Mouse (Mus musculus) forebrain, embryonic 16.5 days (tissue): Measurements from ENCODE around the gene Copa. TPM values are rescaled to one million over a fixed set of nuclear protein-coding genes. Genes with fewer than 3 reads are reported as not detected.

ENCODE experiments used
- ATAC-seq: fragments of 200-750 bp; cut with Nextera tagmentation; 2 replicates; pipeline ENCODE4 v1.8.0; 2017; ENCODE audit warnings: mild to moderate bottlenecking, moderate library complexity
- H3K27ac ChIP-seq: fragments of 300-500 bp; sonication (generic); 2 replicates; pipeline ENCODE4 v1.5.1; 2014; ENCODE audit warnings: low read length, control low read depth
- H3K27me3 ChIP-seq: fragments of 300-500 bp; sonication (generic); replicated peaks from 2 replicates; pipeline ENCODE4 v1.6.1; 2014; ENCODE audit warnings: low read length; ENCODE audit not compliant: control insufficient read depth, insufficient read depth
- H3K36me3 ChIP-seq: fragments of 300-500 bp; sonication (generic); 2 replicates; pipeline ENCODE4 v1.6.1; 2014; ENCODE audit not compliant: control insufficient read depth, insufficient read depth
- H3K4me1 ChIP-seq: fragments of 300-500 bp; sonication (generic); replicated peaks from 2 replicates; pipeline ENCODE4 v1.6.1; 2014; ENCODE audit warnings: low read length; ENCODE audit not compliant: control insufficient read depth, insufficient read depth
- H3K4me2 ChIP-seq: fragments of 300-500 bp; sonication (generic); 2 replicates; pipeline ENCODE4 v1.6.1; 2014; ENCODE audit warnings: mild to moderate bottlenecking, low read length, control low read depth
- H3K4me3 ChIP-seq: fragments of 300-500 bp; sonication (generic); replicated peaks from 2 replicates; pipeline ENCODE4 v1.5.1; 2014; ENCODE audit warnings: mild to moderate bottlenecking, low read length, control low read depth
- H3K9ac ChIP-seq: fragments of 300-500 bp; sonication (generic); replicated peaks from 2 replicates; pipeline ENCODE4 v1.6.1; 2014; ENCODE audit warnings: low read depth, low read length, control low read depth
- H3K9me3 ChIP-seq: fragments of 300-500 bp; sonication (generic); 2 replicates; pipeline ENCODE4 v1.6.1; 2016; ENCODE audit warnings: low read length; ENCODE audit not compliant: control insufficient read depth
- WGBS: fragments of 180-500 bp; shearing (Covaris S2); extraction: QIAGEN DNeasy Blood & Tissue Kit; methylation state at CpG from one replicate; pipeline ENCODE4 v1.1.7; 2014; 5-methylcytosine and 5-hydroxymethylcytosine counted together
- polyA plus RNA-seq: library from polyadenylated mRNA; unstranded; fragments of >200 nt; fragmentation: Nextera tagmentation; extraction: Ambion mirVana; gene quantifications from 2 replicates; pipeline ENCODE4 v1.2.1, GENCODE M21; 2015

Copa gene
- polyA plus RNA-seq, 1 experiment from 2014 or later = 235 TPM

DNA sequence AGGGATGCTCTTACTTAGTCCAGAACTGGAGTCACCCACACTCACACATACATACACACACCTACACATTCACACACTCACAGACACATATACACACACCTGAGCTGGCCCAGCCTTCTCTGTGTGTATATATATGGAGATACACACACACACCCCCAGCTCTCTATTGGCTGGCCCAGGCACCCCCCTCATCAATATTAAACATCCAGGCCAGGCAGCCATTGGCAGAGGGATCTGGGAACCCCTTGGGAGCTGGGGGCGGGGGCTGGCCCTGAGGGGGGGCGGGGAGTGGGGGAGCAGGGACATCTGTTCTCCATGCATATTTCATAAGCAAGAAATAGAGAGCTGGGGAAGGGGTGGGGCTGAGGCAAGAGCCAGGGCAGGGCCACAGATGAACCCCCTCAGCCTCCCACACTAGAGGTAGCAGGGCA, 24.8 kb upstream of the Copa start, which contains the start of gene Nhlh1:
Gene Nhlh1 (minus strand): TSS at position 83 of the 431 bp plus-strand sequence.
- WGBS = 16% methylated on average over 2 of the region's 2 CpGs
- Histone ChIP-seq H3K36me3 (no peaks in the 10 kb centered on the region), H3K27me3 (no peaks in the 10 kb centered on the region), H3K4me2 (peak within 1 kb of the TSS; percentile 35), H3K4me1 (peaks cover 36% of the 10 kb centered on the region), H3K9ac (no peak within 1 kb of the TSS), H3K9me3 (no peaks in the 10 kb centered on the region), H3K27ac (peak within 1 kb of the TSS; percentile 62), H3K4me3 (peak within 1 kb of the TSS; percentile 23)
- peak; percentile 78 for ATAC-seq

DNA sequence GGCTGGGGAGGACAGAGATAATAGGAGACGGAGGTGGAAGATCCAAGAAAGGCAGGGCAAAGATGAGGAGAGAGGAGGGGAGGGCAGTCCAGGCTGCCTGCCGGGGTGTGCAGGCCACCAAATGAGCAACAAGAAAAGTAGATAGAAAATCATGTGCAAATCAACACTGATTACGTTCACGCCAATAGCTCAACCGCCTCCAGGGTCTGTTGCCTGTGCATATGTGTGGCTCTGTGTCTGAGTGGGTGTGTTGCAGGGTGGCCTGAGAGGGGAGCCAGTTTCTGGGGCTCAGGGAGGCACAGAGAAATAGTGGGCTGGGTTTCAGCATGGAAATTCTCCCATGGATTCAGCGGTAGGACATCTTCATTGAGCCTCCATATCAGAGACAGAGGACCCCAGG, 24.0 kb upstream of the Copa start:
- H3K27me3 ChIP-seq = no peaks in the 10 kb centered on the region
- H3K27ac ChIP-seq = peak overlapping the region; percentile 62
- WGBS = 44% methylated on average over 6 of the region's 6 CpGs
- no peak overlapping the region for H3K9ac ChIP-seq
- peaks cover 32% of the 10 kb centered on the region for H3K4me1 ChIP-seq
- H3K4me3 ChIP-seq = no peak overlapping the region
- no peaks in the 10 kb centered on the region for H3K9me3 ChIP-seq
- H3K36me3 ChIP-seq = no peaks in the 10 kb centered on the region
- no peak overlapping the region for H3K4me2 ChIP-seq
- 0 out of 2 replicates have a peak, but pooled peaks have one; percentile 10 for ATAC-seq

GRCm38 (mm10) chr1:172058874-172059273, 23.5 kb upstream of the Copa start:
- 51% methylated on average over 7 of the region's 7 CpGs for WGBS
- no peaks in the 10 kb centered on the region for H3K27me3 ChIP-seq
- ATAC-seq = no peak
- no peak overlapping the region for H3K4me2 ChIP-seq
- no peak overlapping the region for H3K4me3 ChIP-seq
- H3K9me3 ChIP-seq = no peaks in the 10 kb centered on the region
- H3K27ac ChIP-seq = peak overlapping the region; percentile 62; the same call in 1 of the 2 replicates
- peaks cover 27% of the 10 kb centered on the region for H3K4me1 ChIP-seq
- no peaks in the 10 kb centered on the region for H3K36me3 ChIP-seq
- no peak overlapping the region for H3K9ac ChIP-seq

DNA sequence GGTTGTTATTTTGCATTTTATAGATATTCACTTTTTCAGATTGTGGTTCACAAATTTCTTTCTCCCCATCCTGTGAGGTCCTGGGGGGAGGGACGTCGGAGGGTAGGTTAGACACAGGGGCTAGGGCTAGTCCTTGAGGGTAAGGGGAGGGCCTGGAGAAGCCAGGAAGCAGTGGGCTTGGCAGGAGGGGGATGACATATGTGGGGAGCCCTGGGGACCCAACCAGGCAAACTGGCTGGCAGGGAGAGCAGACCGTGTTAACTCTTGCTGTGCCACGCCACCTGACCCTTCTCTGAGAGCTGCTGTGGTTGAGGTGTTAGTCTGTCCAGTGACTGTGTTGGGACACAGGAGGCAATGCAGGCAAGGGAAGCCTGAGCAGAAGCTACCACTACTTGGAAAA, 21.7 kb upstream of the Copa start:
- H3K4me1 ChIP-seq = peaks cover 24% of the 10 kb centered on the region
- no peak overlapping the region for H3K4me2 ChIP-seq
- H3K27me3 ChIP-seq = no peaks in the 10 kb centered on the region
- H3K27ac ChIP-seq = 0 out of 2 replicates have a peak overlapping the region, but pooled peaks have one; percentile 5
- H3K9ac ChIP-seq = no peak overlapping the region
- H3K9me3 ChIP-seq = no peaks in the 10 kb centered on the region
- ATAC-seq = peak; percentile 45
- 41% methylated on average over 4 of the region's 4 CpGs for WGBS
- no peak overlapping the region for H3K4me3 ChIP-seq
- peaks cover 6% of the 10 kb centered on the region for H3K36me3 ChIP-seq

DNA sequence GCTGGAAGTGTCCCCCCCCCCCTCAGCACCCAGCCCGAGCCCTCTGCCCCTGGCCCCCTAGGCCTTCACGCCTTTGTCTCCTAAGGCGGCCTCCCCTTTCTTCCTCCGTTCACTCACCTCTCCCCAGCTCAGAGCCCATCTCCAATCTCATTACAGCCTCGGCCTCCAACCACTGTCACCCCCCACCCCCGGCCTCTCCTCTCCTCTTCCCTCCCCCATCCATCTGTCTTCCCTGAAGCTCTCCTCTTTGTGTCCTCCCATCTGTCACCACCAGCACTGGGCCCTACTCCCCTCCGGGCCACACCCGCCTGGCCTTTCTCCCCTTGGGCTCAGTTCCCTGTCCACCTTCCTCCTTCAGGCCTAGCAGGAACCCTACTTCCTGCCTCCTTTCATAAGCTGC, 21.1 kb upstream of the Copa start:
- WGBS = 11% methylated on average over 8 of the region's 8 CpGs
- Histone ChIP-seq H3K4me1 (peaks cover 21% of the 10 kb centered on the region), H3K27ac (0 out of 2 replicates have a peak overlapping the region, but pooled peaks have one; percentile 5)

GRCm38 (mm10) chr1:172062101-172062500, 20.2 kb upstream of the Copa start:
- no peak for ATAC-seq
- Histone ChIP-seq H3K4me2 (no peak overlapping the region), H3K9ac (no peak overlapping the region), H3K27me3 (no peaks in the 10 kb centered on the region), H3K36me3 (peaks cover 13% of the 10 kb centered on the region), H3K9me3 (no peaks in the 10 kb centered on the region), H3K27ac (no peak overlapping the region), H3K4me1 (peaks cover 20% of the 10 kb centered on the region), H3K4me3 (no peak overlapping the region)
- WGBS = 88% methylated on average over 2 of the region's 2 CpGs

More for the DNA sequence above, 21.1 kb upstream of the Copa start:
- Histone ChIP-seq H3K9ac (no peak overlapping the region), H3K4me2 (no peak overlapping the region), H3K27me3 (no peaks in the 10 kb centered on the region), H3K9me3 (no peaks in the 10 kb centered on the region), H3K4me3 (no peak overlapping the region), H3K36me3 (peaks cover 6% of the 10 kb centered on the region)
- 0 out of 2 replicates have a peak, but pooled peaks have one; percentile 4 for ATAC-seq

- Histone ChIP-seq H3K4me3 (no peak overlapping the region), H3K9ac (no peak overlapping the region), H3K27ac (no peak overlapping the region), H3K27me3 (no peaks in the 10 kb centered on the region), H3K4me2 (no peak overlapping the region), H3K9me3 (no peaks in the 10 kb centered on the region), H3K4me1 (peaks cover 13% of the 10 kb centered on the region), H3K36me3 (peaks cover 27% of the 10 kb centered on the region)
- no peak for ATAC-seq
- WGBS = 63% methylated on average over 4 of the region's 4 CpGs
Measured at GRCm38 (mm10) chr1:172063291-172064023, 18.9 kb upstream of the Copa start.

GRCm38 (mm10) chr1:172064613-172065141, 17.7 kb upstream of the Copa start:
- ATAC-seq = peak; percentile 68
- Histone ChIP-seq H3K27me3 (no peaks in the 10 kb centered on the region), H3K4me1 (peaks cover 6% of the 10 kb centered on the region), H3K27ac (peak overlapping the region; percentile 52; the same call in 1 of the 2 replicates), H3K36me3 (peaks cover 36% of the 10 kb centered on the region), H3K9ac (0 out of 2 replicates have a peak overlapping the region, but pooled peaks have one; percentile 6), H3K4me3 (no peak overlapping the region), H3K4me2 (no peak overlapping the region), H3K9me3 (no peaks in the 10 kb centered on the region)
- WGBS = 59% methylated on average over 13 of the region's 13 CpGs

DNA sequence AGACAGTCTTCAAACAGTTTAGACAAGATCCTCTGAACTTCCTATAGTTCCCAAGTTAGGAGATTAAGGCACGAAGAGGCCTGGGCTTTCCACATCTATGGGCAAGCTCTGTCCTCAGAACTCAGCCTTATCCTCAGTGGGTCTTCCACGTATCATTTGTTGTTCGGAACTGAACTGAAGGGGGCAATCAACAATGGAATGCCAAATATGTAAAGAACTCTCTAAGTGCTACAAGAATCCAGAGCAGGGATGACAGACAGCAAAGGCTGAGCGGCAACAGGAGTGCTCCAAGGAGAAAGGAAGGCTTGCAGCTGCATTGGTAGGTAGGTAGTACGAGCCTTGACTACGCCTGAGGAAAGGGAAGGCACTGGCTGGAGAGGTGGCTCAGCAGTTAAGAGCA, 12.1 kb upstream of the Copa start:
- H3K27me3 ChIP-seq = no peaks in the 10 kb centered on the region
- H3K9ac ChIP-seq = no peak overlapping the region
- H3K4me2 ChIP-seq = no peak overlapping the region
- no peak overlapping the region for H3K4me3 ChIP-seq
- H3K27ac ChIP-seq = no peak overlapping the region
- H3K9me3 ChIP-seq = no peaks in the 10 kb centered on the region
- no peak for ATAC-seq
- no peaks in the 10 kb centered on the region; the same call in 1 of the 2 replicates for H3K4me1 ChIP-seq
- WGBS = 88% methylated on average over 6 of the region's 6 CpGs
- peaks cover 76% of the 10 kb centered on the region for H3K36me3 ChIP-seq
